Mouse (Mus musculus) ZHBTc4 (cell line): Measurements from ENCODE around the gene Cmas.

ENCODE experiments used
- DNase-seq: peaks from one replicate; pipeline ENCODE4 v3.0.0-alpha.2; 2011; ENCODE audit warnings: low read depth, low spot score

Cmas gene

DNA sequence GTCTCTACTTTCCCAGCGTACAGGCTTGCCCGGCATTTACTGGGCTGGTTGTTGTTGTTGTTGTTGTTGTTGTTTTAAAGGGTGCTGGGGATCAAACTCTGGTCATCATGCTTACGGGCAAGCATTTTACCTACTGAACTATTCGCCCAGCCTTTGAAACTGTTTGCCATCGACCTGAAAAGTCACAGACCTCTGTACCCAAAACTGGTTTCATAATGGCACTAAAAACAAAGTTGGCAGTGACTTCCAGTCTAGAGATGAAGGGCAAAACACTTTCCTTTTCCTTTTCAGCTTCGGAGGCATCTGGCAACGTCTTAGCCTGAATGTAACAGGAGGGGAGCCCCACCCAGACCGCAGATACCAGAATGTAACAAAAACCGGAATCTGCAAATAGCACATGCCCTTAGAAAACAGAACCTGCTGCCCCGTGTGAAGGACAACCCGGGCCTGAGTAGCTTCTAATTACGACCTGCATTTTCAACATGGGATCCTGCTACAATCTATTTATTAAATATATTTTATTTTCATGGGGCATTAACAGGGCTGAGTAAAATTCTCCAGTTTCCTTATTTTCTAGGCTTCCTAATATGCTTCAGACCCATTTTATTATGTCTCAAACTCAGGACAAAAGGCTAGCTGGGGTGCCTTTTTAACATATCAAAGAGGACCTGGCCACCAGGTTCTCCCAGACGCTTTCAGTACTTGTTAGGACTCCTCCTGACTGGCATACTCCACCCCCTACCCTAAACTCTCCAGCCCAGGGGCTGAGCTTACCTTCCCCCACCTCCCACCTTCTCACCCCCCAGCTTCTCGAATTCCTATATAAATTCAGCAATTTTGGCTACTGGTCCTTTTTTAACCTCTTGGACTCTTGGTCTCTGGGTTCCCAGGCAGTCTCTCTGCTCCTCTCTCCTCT lies 3.9 kb upstream of the Cmas start:
- DNase-seq: peak; percentile 72

DNA sequence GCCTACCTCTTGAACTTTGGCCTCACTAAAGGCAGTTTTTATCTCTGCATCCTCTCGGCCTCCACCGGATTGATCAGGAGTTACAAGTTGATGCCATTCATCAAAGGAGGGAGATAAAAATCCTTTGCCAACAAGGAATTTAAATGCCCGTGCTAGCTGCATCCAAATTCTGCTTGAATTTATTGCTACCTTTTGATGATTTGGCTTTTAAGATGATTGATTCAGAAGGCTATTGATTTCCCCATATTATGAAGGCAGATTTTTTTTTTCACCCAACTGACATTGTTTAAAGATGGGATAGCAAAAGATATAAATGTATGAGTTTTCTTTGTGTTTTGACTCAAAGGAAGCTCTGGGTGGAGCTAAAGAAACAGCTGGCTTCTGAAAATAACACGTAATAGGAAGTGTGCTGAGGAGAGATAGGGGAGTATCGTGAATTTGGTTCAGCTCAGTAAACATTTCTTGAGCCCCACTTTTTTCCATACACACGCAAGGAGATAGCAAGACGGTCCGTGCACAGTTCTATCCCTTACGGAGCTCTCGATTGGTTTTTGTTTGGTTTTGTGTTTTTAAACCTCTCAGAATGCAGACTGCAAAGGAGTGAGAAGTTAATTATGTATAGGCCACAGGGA lies 964 bp downstream of the Cmas start:
- no peak for DNase-seq

DNA sequence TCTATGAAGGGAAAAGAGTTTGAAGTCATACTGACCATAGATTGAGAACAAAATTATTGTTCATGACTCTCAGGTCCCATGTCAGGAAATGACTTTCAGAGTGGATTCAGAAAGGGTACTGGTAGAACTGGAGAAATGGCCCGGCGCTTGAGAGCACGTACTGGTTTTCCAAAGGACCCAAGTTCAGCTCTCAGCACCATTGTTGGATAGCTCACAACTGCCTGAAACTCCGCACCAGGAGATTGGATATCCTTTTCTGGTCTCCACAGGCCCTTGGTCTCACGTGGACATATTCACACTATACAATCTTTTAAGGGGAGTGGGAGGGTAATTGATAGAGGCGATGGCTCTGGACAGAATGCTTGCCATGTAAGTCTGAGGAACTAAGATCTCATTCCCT lies 1.5 kb downstream of the Cmas start:
- no peak for DNase-seq

DNA sequence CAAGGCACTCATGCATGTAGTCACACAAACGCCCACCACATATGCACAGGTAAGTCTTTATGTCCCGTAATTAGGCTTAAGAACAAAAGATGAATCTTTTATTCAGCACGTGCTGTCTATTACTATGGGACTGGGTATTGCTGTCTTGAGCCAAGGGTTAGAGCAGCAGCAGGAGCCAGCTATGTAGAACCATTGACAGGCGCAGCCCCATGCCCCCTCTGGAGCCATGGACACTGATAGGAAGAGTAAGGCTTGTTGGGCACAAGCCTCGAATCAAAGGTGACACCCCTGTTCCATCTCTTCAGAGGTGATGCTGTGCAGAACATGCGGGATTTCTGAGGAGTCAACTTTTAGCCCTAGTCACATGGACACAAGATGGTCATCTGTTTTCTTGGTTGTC lies 2.1 kb downstream of the Cmas start:
- no peak for DNase-seq

DNA sequence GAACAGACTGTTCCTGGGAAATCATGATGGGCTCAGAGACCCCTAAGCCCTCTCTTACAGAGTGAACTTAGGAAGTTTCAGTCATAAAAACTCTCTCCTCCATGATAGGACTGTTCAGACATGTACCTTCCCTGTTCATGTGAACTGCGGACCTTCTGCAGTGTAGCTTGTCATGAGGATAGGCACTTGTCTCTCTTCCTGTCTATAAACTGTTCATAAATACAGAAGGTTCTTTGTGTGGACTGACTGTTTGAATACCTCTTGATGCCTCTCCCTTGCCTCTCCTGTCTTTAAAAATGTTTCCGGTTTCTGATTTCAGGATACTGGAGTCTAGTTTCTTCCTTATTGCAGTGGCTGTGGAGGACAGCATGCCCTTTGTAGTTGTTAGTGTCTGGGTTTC lies 3.1 kb downstream of the Cmas start:
- DNase-seq: no peak

DNA sequence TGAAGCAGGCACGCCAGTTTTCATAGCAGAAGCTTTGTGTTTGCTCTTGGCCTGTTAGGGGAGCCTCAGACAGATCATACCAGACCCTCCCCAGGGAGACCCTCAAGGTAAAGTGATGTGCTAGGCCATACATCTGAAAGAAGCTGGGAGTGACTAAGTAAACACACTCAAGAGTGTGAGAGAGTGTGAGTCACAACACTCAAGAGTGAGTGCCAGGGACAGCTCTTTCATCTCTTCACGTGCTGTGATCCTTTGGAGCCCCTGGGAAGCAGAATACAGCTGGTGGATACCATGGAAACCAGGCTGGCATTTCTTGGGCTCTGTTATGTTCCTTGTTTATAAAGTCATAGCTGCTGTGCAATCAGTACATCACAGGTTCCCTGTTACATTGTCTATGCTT lies 8.4 kb downstream of the Cmas start:
- DNase-seq: no peak

DNA sequence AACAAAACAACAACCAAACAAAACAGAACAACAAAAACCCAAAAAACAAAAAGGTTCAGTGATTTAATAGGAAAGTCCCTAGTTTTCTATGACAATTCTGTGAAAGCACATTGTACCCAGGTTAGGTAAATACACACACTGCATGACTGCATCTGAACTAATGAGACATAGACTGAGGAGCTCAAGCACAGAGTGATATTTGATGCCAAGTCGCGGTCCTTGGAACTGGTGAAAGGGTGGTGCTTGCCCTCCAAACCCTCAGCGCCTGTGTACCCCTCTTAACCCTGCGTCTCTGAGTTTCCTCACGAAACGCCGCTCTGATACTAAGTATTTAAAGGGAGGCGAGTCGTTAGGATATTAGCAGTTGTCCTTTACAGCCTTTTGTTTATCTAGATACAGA lies 10.8 kb downstream of the Cmas start:
- DNase-seq: no peak

DNA sequence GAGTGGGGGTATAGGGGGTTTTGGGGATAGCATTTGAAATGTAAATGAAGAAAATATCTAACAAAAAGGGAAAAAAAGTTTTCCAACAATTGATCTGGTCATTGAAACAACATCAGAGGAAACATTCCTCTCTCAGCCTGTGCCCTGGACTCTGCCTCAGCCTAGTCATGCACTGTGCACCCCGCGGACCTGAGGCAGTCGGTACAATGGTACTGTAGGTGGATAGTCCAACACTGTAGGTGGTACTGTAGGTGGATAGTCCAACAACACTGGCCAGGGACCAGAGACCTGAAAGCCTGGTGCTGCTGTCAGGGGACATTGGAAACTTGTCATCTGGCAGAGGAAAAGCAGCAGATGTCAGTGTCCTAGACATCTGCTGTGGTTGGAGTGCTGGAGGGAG lies 13.4 kb downstream of the Cmas start:
- no peak for DNase-seq

DNA sequence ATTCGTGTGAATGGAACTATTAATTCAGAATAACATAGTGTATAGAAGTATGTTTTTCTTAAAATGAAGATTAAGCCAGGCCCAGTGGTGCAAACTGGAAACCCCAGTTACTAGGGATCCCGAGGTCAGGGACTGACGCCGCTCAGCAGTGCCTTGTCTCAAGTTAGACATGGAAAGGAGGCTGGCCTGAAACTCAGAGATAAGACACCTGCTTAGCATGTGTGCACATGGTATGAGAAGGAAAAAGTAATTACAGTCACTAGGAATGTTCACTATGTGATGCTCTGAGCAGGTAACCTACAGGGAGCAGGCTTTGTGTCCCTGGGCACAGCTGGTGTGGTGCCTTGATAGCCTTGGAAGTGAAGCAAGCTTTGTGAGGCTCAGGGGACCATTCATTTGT lies 15.2 kb downstream of the Cmas start:
- DNase-seq: no peak

DNA sequence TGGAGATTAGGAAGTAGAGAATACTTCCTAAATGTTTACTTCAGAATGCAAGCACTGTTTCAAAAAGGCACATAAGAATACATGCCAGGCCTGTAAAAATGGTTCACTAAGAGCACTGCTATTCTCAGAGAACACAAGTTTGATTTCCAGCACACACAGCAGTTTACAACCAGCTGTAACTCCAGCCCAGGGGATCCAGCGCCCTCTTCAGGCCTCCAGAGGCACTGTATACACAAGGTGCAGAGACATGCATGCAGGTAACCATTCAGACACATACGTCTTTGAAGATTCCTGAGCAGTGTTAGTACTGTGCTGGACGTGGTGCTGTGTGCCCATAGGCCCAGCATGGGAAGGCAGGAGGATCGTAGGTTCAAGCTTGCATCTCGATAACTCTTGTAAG lies 17.1 kb downstream of the Cmas start:
- peak; percentile 61 for DNase-seq

DNA sequence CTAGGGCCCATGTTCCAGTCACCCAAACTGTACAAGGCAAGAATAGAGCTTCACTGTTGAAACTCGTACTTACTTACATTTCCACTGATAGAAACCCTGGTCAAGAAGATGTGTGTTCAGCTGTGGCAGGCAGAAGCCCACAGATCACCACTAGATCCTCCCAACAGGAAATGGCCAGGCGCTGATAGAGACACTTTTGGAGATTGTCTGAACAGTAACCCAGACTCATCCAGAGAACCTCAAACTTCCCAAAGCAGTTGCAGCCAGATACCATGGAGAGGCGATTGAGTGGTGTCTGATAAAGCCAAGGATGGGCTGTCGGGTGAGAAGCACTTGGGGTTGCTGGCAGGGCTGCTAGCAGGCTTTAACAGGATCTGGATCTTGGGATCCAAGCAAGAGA lies 20.4 kb downstream of the Cmas start:
- no peak for DNase-seq

DNA sequence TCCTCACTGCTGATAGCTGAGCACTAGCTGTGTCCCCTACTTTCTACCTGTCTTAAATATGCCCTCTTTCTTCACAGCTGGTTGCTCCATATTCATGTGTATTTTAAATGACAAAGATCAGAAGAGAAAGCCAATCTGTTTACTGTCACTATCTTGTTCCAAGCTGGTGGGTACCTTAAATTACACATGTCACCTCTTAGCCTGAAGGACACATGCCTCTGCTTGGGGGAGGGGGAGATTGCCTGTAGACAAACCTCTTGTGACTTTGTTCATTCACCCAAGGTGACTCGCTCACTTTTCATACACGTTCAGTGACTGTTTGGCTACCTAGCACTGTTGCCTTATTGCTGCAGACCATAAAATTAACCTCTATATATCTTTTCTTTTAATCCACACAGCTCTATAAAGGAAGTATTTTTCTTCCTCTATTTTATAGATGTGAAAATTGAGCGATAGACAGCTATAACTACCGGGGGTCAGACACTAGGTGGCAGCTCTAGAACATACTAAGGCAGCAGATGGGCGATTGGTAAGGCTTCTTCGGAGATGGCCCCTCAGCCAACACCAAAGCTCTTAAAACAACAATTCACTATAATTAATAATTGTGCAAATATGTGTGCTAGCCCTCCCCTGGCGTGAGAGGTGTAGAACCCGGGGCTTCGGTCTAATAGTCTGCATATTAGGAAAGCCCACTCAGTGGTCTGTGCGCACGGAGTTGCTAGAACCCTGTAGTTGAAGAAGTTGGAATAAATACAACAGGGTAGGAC lies 22.7 kb downstream of the Cmas start:
- peak; percentile 49 for DNase-seq

DNA sequence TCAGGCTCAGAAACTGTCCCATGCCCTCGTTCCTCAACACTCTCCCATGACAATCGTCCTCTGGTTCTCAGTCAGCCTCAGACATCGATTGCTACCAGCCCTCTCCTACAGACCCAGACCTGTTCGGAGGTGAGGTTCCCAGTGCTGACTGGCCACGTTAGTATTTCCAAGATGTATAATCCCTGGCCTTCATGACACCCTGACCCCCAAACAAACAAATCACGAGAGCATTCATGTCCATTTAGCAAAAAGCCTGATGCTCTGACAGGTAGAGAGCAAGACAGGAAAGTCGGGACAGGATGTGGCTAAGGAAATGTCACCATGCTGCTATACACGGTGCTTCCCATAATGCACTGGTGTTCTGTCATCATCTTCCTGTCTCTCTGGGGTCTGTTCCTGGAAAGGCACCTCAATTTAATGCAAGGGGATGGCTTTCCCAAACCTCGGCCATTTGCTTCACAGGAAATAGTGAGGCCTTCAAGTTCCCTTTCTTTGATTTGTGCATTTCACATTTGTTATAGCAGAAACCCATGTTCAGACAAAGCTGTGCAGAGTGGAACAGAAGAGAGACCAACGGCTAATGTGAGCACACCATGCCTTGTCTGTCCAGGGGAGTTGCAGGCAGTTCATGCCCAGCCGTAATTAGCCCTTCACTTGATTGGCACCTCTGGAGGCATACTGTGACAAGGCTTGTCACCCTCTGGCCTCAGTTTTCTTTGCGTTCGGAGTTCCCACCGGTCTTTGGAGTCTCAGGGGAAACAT lies 23.5 kb downstream of the Cmas start:
- DNase-seq: no peak

DNA sequence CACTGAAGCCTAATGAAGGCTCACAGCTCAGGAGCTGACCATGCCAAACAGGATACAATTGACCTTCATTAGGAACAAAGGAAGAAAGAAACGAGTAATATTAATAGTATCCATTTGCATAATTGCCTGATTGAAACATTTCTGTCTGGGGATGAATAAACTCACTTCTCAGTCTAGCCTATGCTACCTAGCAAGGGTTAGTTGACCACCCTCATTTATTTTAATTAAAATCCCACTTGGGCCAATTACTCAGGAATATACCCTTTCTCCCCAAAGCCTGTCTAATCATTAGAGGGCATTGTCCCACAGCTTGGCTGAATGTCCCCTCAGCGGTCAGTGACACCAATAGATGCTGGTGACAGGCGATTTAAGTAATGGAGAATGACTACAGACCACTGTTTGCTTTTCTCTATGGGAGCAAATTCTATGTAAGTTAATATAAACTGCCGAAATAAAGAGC lies 24.1 kb downstream of the Cmas start:
- DNase-seq: no peak

DNA sequence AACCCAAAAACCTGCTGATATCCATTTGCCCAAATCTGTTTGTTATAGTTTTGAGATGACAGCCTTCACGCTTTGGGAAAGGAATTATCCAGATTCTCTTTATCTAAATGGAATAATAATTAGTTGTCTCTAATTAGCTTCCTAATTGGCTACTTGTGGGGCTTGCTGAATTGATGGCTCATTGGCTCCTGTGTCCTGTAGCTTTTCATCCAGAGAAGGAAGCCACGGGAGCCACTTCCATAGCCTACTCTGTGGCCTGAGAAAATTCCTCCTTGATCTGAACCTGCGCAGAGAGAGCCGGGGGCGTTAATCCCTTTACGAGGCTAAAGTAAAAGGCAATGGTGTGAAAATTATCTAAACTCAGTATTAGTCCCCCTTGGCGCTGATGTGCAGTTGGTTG lies 24.8 kb downstream of the Cmas start:
- DNase-seq: no peak

DNA sequence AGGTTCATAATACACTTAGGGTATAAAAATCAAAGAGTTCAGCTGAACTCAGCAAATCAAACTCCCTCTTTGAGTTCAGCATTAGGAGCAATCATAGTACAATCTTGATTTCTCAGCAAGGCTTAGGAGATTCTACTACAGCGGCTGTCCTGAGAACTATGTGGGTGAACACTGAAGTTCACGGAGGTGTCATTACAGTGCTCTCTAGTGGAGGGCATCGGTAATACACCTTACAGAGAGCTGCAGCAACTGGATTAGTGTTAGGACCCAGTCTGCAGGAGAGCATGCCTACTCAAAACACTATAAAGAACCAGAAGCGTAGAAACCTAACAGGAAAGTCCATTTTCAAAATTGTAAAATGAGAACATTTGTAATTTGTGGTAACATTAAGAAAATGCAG lies 28.9 kb downstream of the Cmas start:
- DNase-seq: peak; percentile 88

DNA sequence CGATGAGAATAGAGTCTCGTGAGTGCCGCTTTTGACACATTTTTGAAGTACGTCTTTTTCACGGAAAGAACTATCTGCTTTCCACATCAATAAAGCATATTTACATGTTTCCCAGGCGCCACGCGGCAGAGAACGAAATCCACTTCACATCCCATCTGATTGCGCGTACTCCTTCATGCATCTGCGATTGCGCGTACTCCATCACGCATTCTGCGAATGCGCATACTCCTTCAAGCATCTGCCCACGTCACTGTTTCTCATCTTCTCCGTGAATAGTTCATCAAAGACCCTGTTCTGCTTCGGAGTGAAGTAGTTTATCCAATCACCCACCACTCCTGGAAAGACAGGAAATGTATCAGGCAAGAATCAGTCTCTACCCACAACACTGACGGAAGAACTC lies 29.6 kb downstream of the Cmas start:
- DNase-seq: no peak

DNA sequence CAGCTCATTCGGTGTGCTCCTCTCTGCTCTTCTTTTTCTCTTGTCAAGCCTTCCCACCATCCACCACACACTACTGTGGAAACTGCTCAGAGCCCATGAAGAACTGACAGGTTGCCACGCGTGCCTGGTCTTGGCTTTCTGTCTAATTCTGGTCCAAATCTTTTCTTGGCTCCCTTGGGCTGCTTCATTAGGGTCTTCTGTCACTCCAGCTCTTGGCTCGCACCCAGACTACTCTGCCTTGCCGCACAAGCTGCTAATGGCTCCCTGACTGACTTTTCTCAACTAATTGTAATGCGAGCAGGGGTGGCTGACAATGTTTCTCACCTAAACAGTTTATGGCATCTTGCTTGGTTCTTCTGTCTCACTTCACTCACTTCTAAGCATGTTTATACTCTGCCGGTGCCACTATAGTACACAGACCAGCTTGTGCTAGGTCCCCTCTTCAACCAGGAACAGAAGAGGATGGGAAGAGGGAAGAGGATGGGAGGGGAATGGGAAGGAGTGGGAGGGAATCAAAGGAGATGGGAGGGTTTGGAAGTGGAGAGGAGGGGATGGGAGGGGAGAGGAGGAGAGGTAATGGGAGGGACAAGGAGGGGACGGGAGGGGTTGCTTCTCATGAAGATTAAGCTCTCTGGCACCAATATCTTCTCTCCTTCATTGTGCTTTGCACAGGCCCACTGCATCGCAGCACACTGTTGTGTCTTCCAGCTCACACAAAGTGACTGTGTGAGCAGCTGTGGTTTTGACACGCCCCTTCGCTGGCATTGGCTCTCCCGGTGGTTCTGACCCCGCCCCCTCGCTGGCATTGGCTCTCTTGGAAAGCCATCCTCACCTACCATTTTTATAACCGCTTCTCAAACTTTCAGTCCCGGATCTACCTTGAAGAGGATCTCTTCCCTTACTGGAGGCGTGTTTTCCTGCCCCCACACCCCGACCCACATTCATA lies 31.8 kb downstream of the Cmas start:
- peak; percentile 92 for DNase-seq

DNA sequence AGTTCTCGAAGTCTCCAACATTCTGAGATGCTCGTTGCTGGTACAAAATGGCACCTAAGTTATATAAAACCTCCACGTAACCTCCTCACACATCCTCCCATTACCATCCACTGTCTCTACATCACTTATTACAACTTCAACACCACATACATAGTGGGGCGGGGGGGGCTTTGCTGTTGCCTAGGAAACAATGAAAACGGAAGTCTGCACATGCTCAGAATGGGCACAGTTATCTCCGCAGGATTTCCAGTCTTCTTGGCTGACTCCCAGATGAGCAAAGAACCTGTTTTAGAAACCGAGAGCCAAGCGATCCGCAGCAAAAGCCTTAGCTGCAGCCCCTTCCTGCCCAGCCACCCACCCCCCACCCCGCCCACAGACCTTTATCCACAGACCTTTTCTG lies 33.2 kb downstream of the Cmas start:
- no peak for DNase-seq

DNA sequence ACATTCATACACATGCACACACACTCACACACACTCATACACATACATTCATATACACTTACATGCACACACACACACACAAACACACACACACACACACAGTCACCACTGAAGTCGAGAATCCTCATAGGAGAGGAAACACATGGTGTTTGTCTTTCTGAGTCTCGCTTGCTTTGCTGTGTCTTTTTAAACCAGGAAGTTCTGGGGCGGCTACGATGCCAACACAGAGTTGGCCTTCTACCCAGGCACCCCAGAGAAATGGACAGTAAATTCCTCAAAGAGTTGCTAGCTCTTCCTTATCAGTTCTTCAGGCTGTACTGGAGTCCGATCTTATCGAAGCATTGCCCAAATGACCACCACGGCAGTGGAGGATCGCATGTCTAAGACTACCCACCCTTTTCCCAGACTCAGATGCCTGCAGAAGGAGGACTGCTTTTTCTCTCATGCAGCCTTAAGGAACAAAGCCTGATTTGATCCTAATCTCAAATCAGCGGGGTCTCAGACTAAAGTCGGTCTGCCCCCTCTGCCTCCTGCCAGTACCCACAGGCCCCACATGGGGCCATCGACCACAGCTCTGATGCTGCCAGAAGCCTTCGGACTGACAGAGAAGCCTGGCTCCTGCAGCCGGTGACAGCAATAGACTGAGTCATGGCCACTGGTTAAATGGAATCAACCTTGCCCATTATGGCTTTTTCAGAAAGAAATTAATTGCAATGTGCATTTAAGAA lies 35.9 kb downstream of the Cmas start:
- DNase-seq: no peak
